Mouse (Mus musculus): ENCODE measurements around the gene Aoc2.

GRCm38 (mm10) chr11:101283805-101284204, 41.1 kb upstream of the Aoc2 start:
- TF ChIP-seq CTCF (IDR thresholded peaks at IDR 0.05; ENCODE audit: insufficient read depth, low read depth, low read length), result no peak
- TF ChIP-seq POLR2A (IDR thresholded peaks at IDR 0.05; ENCODE audit: insufficient read depth, low read depth, low read length), result no peak
